Mouse (Mus musculus): Measurements from ENCODE around the gene Stard7. TPM values are rescaled to one million over a fixed set of nuclear protein-coding genes. Genes with fewer than 3 reads are reported as not detected.
A peak's percentile ranks its signal among the peaks of the same experiment; 100 is the strongest.

Stard7 gene
- polyA plus RNA-seq, 1 experiment from 2014 or later = 37.9 TPM

- no peak overlapping the region for H3K9ac ChIP-seq (replicated peaks; ENCODE audit: low read depth)
- DNase-seq (ENCODE audit: low spot score) (no peak), ATAC-seq (peak; percentile 68; the same call in 1 of the 2 replicates)
Observed at GRCm38 (mm10) chr2:127328090-127328851, 58.3 kb downstream of the Stard7 start.

GRCm38 (mm10) chr2:127332807-127333570, 63.0 kb downstream of the Stard7 start:
- Histone ChIP-seq H3K9me3 (ENCODE audit: low read length) (no peaks in the 10 kb centered on the region), H3K36me3 (ENCODE audit: insufficient read depth, low read length) (no peaks in the 10 kb centered on the region), H3K4me2 (replicated peaks; ENCODE audit: low read depth, low read length) (no peak overlapping the region), H3K4me3 (ENCODE audit: low read depth, low read length) (no peak overlapping the region), H3K4me1 (ENCODE audit: insufficient read depth, low read depth, low read length) (no peaks in the 10 kb centered on the region), H3K27me3 (replicated peaks; ENCODE audit: insufficient read depth, low read length) (no peaks in the 10 kb centered on the region; the same call in 1 of the 2 replicates), H3K9ac (replicated peaks; ENCODE audit: low read depth) (no peak overlapping the region), H3K27ac (ENCODE audit: low read length) (no peak overlapping the region)
- 72% methylated on average over 14 of the region's 14 CpGs for WGBS
- DNase-seq (ENCODE audit: low spot score) (no peak), ATAC-seq (no peak)
- TF ChIP-seq EP300 (IDR thresholded peaks at IDR 0.05) (no peak), CTCF (IDR thresholded peaks at IDR 0.05) (no peak)

More at GRCm38 (mm10) chr2:127328090-127328851, 58.3 kb downstream of the Stard7 start:
- no peaks in the 10 kb centered on the region for H3K36me3 ChIP-seq (ENCODE audit: insufficient read depth, low read length)
- H3K9me3 ChIP-seq (ENCODE audit: low read length) = no peaks in the 10 kb centered on the region
- H3K27me3 ChIP-seq (replicated peaks; ENCODE audit: insufficient read depth, low read length) = no peaks in the 10 kb centered on the region
- no peak overlapping the region for H3K4me3 ChIP-seq (ENCODE audit: low read depth, low read length)
- WGBS = 49% methylated on average over 12 of the region's 12 CpGs
- no peak overlapping the region for H3K4me2 ChIP-seq (replicated peaks; ENCODE audit: low read depth, low read length)
- H3K4me1 ChIP-seq (ENCODE audit: insufficient read depth, low read depth, low read length) = no peaks in the 10 kb centered on the region
- TF ChIP-seq EP300 (IDR thresholded peaks at IDR 0.05) (peak; percentile 27; the same call in 1 of the 2 replicates), CTCF (IDR thresholded peaks at IDR 0.05) (no peak)
- no peak overlapping the region for H3K27ac ChIP-seq (ENCODE audit: low read length)

- Histone ChIP-seq H3K4me2 (replicated peaks; ENCODE audit: low read depth, low read length) (no peak overlapping the region), H3K36me3 (ENCODE audit: insufficient read depth, low read length) (no peaks in the 10 kb centered on the region), H3K9me3 (ENCODE audit: low read length) (no peaks in the 10 kb centered on the region), H3K4me3 (ENCODE audit: low read depth, low read length) (no peak overlapping the region), H3K27me3 (replicated peaks; ENCODE audit: insufficient read depth, low read length) (no peaks in the 10 kb centered on the region; the same call in 1 of the 2 replicates), H3K27ac (ENCODE audit: low read length) (no peak overlapping the region), H3K4me1 (ENCODE audit: insufficient read depth, low read depth, low read length) (no peaks in the 10 kb centered on the region), H3K9ac (replicated peaks; ENCODE audit: low read depth) (no peak overlapping the region)
- ATAC-seq = no peak
- 54% methylated on average over 5 of the region's 5 CpGs for WGBS
- DNase-seq (ENCODE audit: low spot score) = no peak
- TF ChIP-seq CTCF (IDR thresholded peaks at IDR 0.05) (no peak), EP300 (IDR thresholded peaks at IDR 0.05) (no peak)
Observed at GRCm38 (mm10) chr2:127333945-127334603, 64.1 kb downstream of the Stard7 start.

GRCm38 (mm10) chr2:127335078-127335541, 65.1 kb downstream of the Stard7 start:
- DNase-seq (ENCODE audit: low spot score) = no peak
- H3K9me3 ChIP-seq (ENCODE audit: low read length) = no peaks in the 10 kb centered on the region
- H3K4me2 ChIP-seq (replicated peaks; ENCODE audit: low read depth, low read length) = peak overlapping the region; percentile 83; the same call in 1 of the 2 replicates
- no peak overlapping the region for H3K9ac ChIP-seq (replicated peaks; ENCODE audit: low read depth)
- WGBS = 38% methylated on average over 11 of the region's 11 CpGs
- no peak overlapping the region for H3K4me3 ChIP-seq (ENCODE audit: low read depth, low read length)
- no peaks in the 10 kb centered on the region for H3K36me3 ChIP-seq (ENCODE audit: insufficient read depth, low read length)
- TF ChIP-seq EP300 (IDR thresholded peaks at IDR 0.05) = no peak
- TF ChIP-seq CTCF (IDR thresholded peaks at IDR 0.05) = no peak
- ATAC-seq = no peak
- H3K4me1 ChIP-seq (ENCODE audit: insufficient read depth, low read depth, low read length) = no peaks in the 10 kb centered on the region
- H3K27ac ChIP-seq (ENCODE audit: low read length) = no peak overlapping the region
- no peaks in the 10 kb centered on the region; the same call in 1 of the 2 replicates for H3K27me3 ChIP-seq (replicated peaks; ENCODE audit: insufficient read depth, low read length)

- Histone ChIP-seq H3K9me3 (ENCODE audit: low read length) (no peaks in the 10 kb centered on the region), H3K36me3 (ENCODE audit: insufficient read depth, low read length) (no peaks in the 10 kb centered on the region), H3K4me1 (ENCODE audit: insufficient read depth, low read depth, low read length) (no peaks in the 10 kb centered on the region), H3K27me3 (replicated peaks; ENCODE audit: insufficient read depth, low read length) (no peaks in the 10 kb centered on the region; the same call in 1 of the 2 replicates), H3K4me2 (replicated peaks; ENCODE audit: low read depth, low read length) (peak within 1 kb of the TSS; percentile 83), H3K9ac (replicated peaks; ENCODE audit: low read depth) (no peak within 1 kb of the TSS), H3K4me3 (ENCODE audit: low read depth, low read length) (peak within 1 kb of the TSS; percentile 52), H3K27ac (ENCODE audit: low read length) (0 out of 2 replicates have a peak within 1 kb of the TSS, but pooled peaks have one; percentile 40)
- peak; percentile 78 for DNase-seq (ENCODE audit: low spot score)
- 4% methylated on average over 42 of the region's 76 CpGs for WGBS
- peak; percentile 90 for ATAC-seq
- TF ChIP-seq CTCF (IDR thresholded peaks at IDR 0.05) (no peak), EP300 (IDR thresholded peaks at IDR 0.05) (no peak)
Observed at GRCm38 (mm10) chr2:127335767-127336496, 65.9 kb downstream of the Stard7 start, which contains the start of gene Dusp2. Gene Dusp2, plus strand, starts transcription at chr2:127336159.
